Mouse (Mus musculus): ENCODE results near the gene Rbm5. TPM values are rescaled to one million over a fixed set of nuclear protein-coding genes. Genes with fewer than 3 reads are reported as not detected.

Gene Rbm5
- polyA plus RNA-seq, 1 experiment = 143 TPM

DNA sequence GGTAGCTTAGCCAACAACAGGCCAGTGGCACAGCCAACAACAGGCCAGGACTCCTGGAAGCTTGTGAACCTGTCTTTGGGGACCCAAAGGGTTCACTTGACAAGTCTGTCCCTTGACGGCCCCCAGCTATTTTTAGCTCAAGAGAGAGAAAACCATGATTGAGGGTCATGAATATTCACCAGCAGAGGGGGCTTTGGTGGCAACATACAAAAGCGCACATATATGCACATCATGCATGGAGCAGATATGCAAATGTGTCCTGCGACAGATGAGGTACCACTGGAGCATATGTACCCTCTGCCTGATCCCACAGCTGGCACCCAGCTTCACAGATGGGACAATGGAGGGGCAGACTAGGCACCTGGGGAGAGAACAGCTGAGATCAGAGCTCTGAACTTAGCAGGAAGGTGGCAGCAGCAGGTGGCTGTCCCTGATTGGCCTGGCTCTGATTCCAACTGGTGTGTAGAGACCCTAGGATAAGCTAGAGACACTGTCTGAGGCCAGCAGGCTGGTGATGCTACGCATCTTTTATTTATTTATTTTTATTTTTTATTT lies 77.3 kb downstream of the Rbm5 start:
- Histone ChIP-seq H3K9ac (ENCODE audit: low read depth, poor library complexity, severe bottlenecking) (no peak overlapping the region), H3K36me3 (ENCODE audit: control insufficient read depth, insufficient read depth, low read length, poor library complexity, severe bottlenecking) (no peaks in the 10 kb centered on the region), H3K9me3 (replicated peaks; ENCODE audit: control insufficient read depth, insufficient read depth, low read length, poor library complexity, severe bottlenecking) (no peaks in the 10 kb centered on the region), H3K4me1 (ENCODE audit: control insufficient read depth, insufficient read depth, low read length) (no peaks in the 10 kb centered on the region), H3K27me3 (ENCODE audit: control insufficient read depth, insufficient read depth, low read length, poor library complexity, severe bottlenecking) (no peaks in the 10 kb centered on the region), H3K4me3 (ENCODE audit: low read depth, low read length) (no peak overlapping the region), H3K27ac (ENCODE audit: insufficient read depth, low read length) (no peak overlapping the region)
- TF ChIP-seq POLR2A (IDR thresholded peaks at IDR 0.05; ENCODE audit: insufficient read depth, low read length) (no peak), EP300 (IDR thresholded peaks at IDR 0.05; ENCODE audit: insufficient read depth, low read depth, low read length) (no peak), CTCF (IDR thresholded peaks at IDR 0.05; ENCODE audit: low read depth, low read length) (no peak)

DNA sequence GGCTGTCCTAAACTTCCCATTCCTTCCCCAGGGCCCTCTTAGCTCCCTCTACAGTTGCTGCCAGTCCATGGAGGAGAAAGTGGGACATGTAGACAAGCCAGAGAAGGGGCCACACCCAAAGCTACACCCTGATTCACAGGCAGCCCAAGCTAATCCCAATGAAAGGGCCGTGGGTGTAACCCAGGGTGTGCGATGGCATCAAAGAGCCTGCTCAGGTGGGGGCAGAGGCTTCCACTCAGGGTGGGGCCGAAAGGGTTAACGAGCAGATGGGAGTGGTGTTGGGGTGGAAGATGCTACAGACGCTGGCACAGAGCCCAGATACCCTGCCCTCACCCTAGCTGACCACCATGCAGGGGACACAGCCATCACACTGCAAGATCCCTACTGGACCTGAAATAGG lies 78.0 kb downstream of the Rbm5 start:
- H3K4me1 ChIP-seq (ENCODE audit: control insufficient read depth, insufficient read depth, low read length) = no peaks in the 10 kb centered on the region
- no peak overlapping the region for H3K4me3 ChIP-seq (ENCODE audit: low read depth, low read length)
- H3K9ac ChIP-seq (ENCODE audit: low read depth, poor library complexity, severe bottlenecking) = no peak overlapping the region
- no peak overlapping the region for H3K27ac ChIP-seq (ENCODE audit: insufficient read depth, low read length)
- no peaks in the 10 kb centered on the region for H3K36me3 ChIP-seq (ENCODE audit: control insufficient read depth, insufficient read depth, low read length, poor library complexity, severe bottlenecking)
- TF ChIP-seq CTCF (IDR thresholded peaks at IDR 0.05; ENCODE audit: low read depth, low read length) (no peak), EP300 (IDR thresholded peaks at IDR 0.05; ENCODE audit: insufficient read depth, low read depth, low read length) (no peak), POLR2A (IDR thresholded peaks at IDR 0.05; ENCODE audit: insufficient read depth, low read length) (no peak)
- no peaks in the 10 kb centered on the region for H3K9me3 ChIP-seq (replicated peaks; ENCODE audit: control insufficient read depth, insufficient read depth, low read length, poor library complexity, severe bottlenecking)
- H3K27me3 ChIP-seq (ENCODE audit: control insufficient read depth, insufficient read depth, low read length, poor library complexity, severe bottlenecking) = no peaks in the 10 kb centered on the region

GRCm38 (mm10) chr9:107690391-107690790 lies 80.4 kb downstream of the Rbm5 start:
- H3K36me3 ChIP-seq (ENCODE audit: control insufficient read depth, insufficient read depth, low read length, poor library complexity, severe bottlenecking) = no peaks in the 10 kb centered on the region
- no peaks in the 10 kb centered on the region for H3K4me1 ChIP-seq (ENCODE audit: control insufficient read depth, insufficient read depth, low read length)
- no peak for TF ChIP-seq POLR2A (IDR thresholded peaks at IDR 0.05; ENCODE audit: insufficient read depth, low read length)
- H3K27ac ChIP-seq (ENCODE audit: insufficient read depth, low read length) = no peak overlapping the region
- H3K27me3 ChIP-seq (ENCODE audit: control insufficient read depth, insufficient read depth, low read length, poor library complexity, severe bottlenecking) = no peaks in the 10 kb centered on the region
- H3K9ac ChIP-seq (ENCODE audit: low read depth, poor library complexity, severe bottlenecking) = no peak overlapping the region
- no peaks in the 10 kb centered on the region for H3K9me3 ChIP-seq (replicated peaks; ENCODE audit: control insufficient read depth, insufficient read depth, low read length, poor library complexity, severe bottlenecking)
- no peak overlapping the region for H3K4me3 ChIP-seq (ENCODE audit: low read depth, low read length)

Other genes starting within 250 kb of the Rbm5 start
- 10.7 and 11.6 TPM in 2 replicates for gene Tmem115, start 237.1 kb downstream of the Rbm5 start, polyA plus RNA-seq (2011; ENCODE audit: insufficient read depth, insufficient read length, low read depth, missing spikeins)
- gene Cyb561d2, start 228.8 kb downstream of the Rbm5 start, polyA plus RNA-seq (2011; ENCODE audit: insufficient read depth, insufficient read length, low read depth, missing spikeins) = 7.7 and 9.2 TPM in 2 replicates
- 32.3 and 32.7 TPM in 2 replicates for gene Nprl2, start 228.8 kb downstream of the Rbm5 start, polyA plus RNA-seq (2011; ENCODE audit: insufficient read depth, insufficient read length, low read depth, missing spikeins)
- gene Zmynd10, start 223.7 kb downstream of the Rbm5 start, polyA plus RNA-seq (2011; ENCODE audit: insufficient read depth, insufficient read length, low read depth, missing spikeins) = not detected in 2 replicates
- gene Rassf1, start 219.4 kb downstream of the Rbm5 start, polyA plus RNA-seq (2011; ENCODE audit: insufficient read depth, insufficient read length, low read depth, missing spikeins) = 23.7 and 24.8 TPM in 2 replicates
- 23.5 and 25.3 TPM in 2 replicates for gene Tusc2, start 207.7 kb downstream of the Rbm5 start, polyA plus RNA-seq (2011; ENCODE audit: insufficient read depth, insufficient read length, low read depth, missing spikeins)
- gene Hyal2, start 203.1 kb downstream of the Rbm5 start, polyA plus RNA-seq (2011; ENCODE audit: insufficient read depth, insufficient read length, low read depth, missing spikeins) = 38.4 and 38.7 TPM in 2 replicates
- gene Hyal1, start 194.1 kb downstream of the Rbm5 start, polyA plus RNA-seq (2011; ENCODE audit: insufficient read depth, insufficient read length, low read depth, missing spikeins) = 25.8 and 29.7 TPM in 2 replicates
- 18.6 and 21.1 TPM in 2 replicates for gene Naa80, start 192.1 kb downstream of the Rbm5 start, polyA plus RNA-seq (2011; ENCODE audit: insufficient read depth, insufficient read length, low read depth, missing spikeins)
- gene Hyal3, start 190.2 kb downstream of the Rbm5 start, polyA plus RNA-seq (2011; ENCODE audit: insufficient read depth, insufficient read length, low read depth, missing spikeins) = 1.0 and 2.1 TPM in 2 replicates
- 43.8 and 45.3 TPM in 2 replicates for gene Ifrd2, start 183.4 kb downstream of the Rbm5 start, polyA plus RNA-seq (2011; ENCODE audit: insufficient read depth, insufficient read length, low read depth, missing spikeins)
- gene Sema3b, start 161.8 kb downstream of the Rbm5 start, polyA plus RNA-seq (2011; ENCODE audit: insufficient read depth, insufficient read length, low read depth, missing spikeins) = 15.4 and 16.5 TPM in 2 replicates
- 266 and 284 TPM in 2 replicates for gene Gnai2, start 135.6 kb downstream of the Rbm5 start, polyA plus RNA-seq (2011; ENCODE audit: insufficient read depth, insufficient read length, low read depth, missing spikeins)
- gene Slc38a3, start 101.5 kb downstream of the Rbm5 start, polyA plus RNA-seq (2011; ENCODE audit: insufficient read depth, insufficient read length, low read depth, missing spikeins) = 8.1 and 13.3 TPM in 2 replicates
- gene Gnat1, start 91.3 kb downstream of the Rbm5 start, polyA plus RNA-seq (2011; ENCODE audit: insufficient read depth, insufficient read length, low read depth, missing spikeins) = 1.5 TPM in 1 of 2 replicates, not detected in the other
- gene Sema3f, start 60.5 kb downstream of the Rbm5 start, polyA plus RNA-seq (2011; ENCODE audit: insufficient read depth, insufficient read length, low read depth, missing spikeins) = 12.3 and 19.0 TPM in 2 replicates
- 115 and 130 TPM in 2 replicates for gene Rbm6, start 102.2 kb upstream of the Rbm5 start, polyA plus RNA-seq (2011; ENCODE audit: insufficient read depth, insufficient read length, low read depth, missing spikeins)
- gene Mon1a, start 117.2 kb upstream of the Rbm5 start, polyA plus RNA-seq (2011; ENCODE audit: insufficient read depth, insufficient read length, low read depth, missing spikeins) = 3.0 and 4.2 TPM in 2 replicates
- gene Mst1r, start 135.9 kb upstream of the Rbm5 start, polyA plus RNA-seq (2011; ENCODE audit: insufficient read depth, insufficient read length, low read depth, missing spikeins) = 0.16 and 0.61 TPM in 2 replicates
- not detected in 2 replicates for gene Actl11, start 157.5 kb upstream of the Rbm5 start, polyA plus RNA-seq (2011; ENCODE audit: insufficient read depth, insufficient read length, low read depth, missing spikeins)
- gene Camkv, start 164.7 kb upstream of the Rbm5 start, polyA plus RNA-seq (2011; ENCODE audit: insufficient read depth, insufficient read length, low read depth, missing spikeins) = 4.0 and 5.6 TPM in 2 replicates
- gene Traip, start 179.1 kb upstream of the Rbm5 start, polyA plus RNA-seq (2011; ENCODE audit: insufficient read depth, insufficient read length, low read depth, missing spikeins) = 17.2 and 20.4 TPM in 2 replicates
- 0.52 and 2.1 TPM in 2 replicates for gene Uba7, start 204.5 kb upstream of the Rbm5 start, polyA plus RNA-seq (2011; ENCODE audit: insufficient read depth, insufficient read length, low read depth, missing spikeins)
- not detected in 2 replicates for gene Gm20661, start 212.1 kb upstream of the Rbm5 start, polyA plus RNA-seq (2011; ENCODE audit: insufficient read depth, insufficient read length, low read depth, missing spikeins)
- 1.4 and 2.6 TPM in 2 replicates for gene Inka1, start 214.9 kb upstream of the Rbm5 start, polyA plus RNA-seq (2011; ENCODE audit: insufficient read depth, insufficient read length, low read depth, missing spikeins)
- gene Cdhr4, start 221.5 kb upstream of the Rbm5 start, polyA plus RNA-seq (2011; ENCODE audit: insufficient read depth, insufficient read length, low read depth, missing spikeins) = 0.81 TPM in 1 of 2 replicates, not detected in the other
- gene Gm20662, start 225.4 kb upstream of the Rbm5 start, polyA plus RNA-seq (2011; ENCODE audit: insufficient read depth, insufficient read length, low read depth, missing spikeins) = not detected in 2 replicates
- gene Ip6k1, start 231.5 kb upstream of the Rbm5 start, polyA plus RNA-seq (2011; ENCODE audit: insufficient read depth, insufficient read length, low read depth, missing spikeins) = 46.9 and 49.1 TPM in 2 replicates